Mouse (Mus musculus) E14TG2a.4 (cell line): Measurements from ENCODE around the gene Fam205c.

Source experiments
- CTCF ChIP-seq: conservative IDR thresholded peaks from 2 replicates; pipeline ENCODE4 v1.5.1; 2014; ENCODE audit warnings: low read length
- POU5F1 ChIP-seq: IDR thresholded peaks from 2 replicates; pipeline ENCODE4 v1.6.1; 2014; ENCODE audit warnings: low read length, borderline replicate concordance

GRCm38 (mm10) chr4:42900878-42901277, 26.8 kb upstream of the Fam205c start:
- no peak for TF ChIP-seq CTCF
- no peak for TF ChIP-seq POU5F1
